Mouse (Mus musculus): ENCODE results near the gene Cpvl. TPM values are rescaled to one million over a fixed set of nuclear protein-coding genes. Genes with fewer than 3 reads are reported as not detected.
A peak's percentile ranks its signal among the peaks of the same experiment; 100 is the strongest.

Gene Cpvl
- polyA plus RNA-seq, 1 experiment from 2014 or later: 0.59 TPM

- H3K27ac ChIP-seq: no peak overlapping the region
- ATAC-seq (replicated peaks; ENCODE audit: low FRiP score, low read depth) (no peak), DNase-seq (ENCODE audit: low spot score) (no peak)
- H3K36me3 ChIP-seq (ENCODE audit: insufficient read depth, low read length): no peaks in the 10 kb centered on the region
- no peak for TF ChIP-seq CTCF (IDR thresholded peaks at IDR 0.05; ENCODE audit: low read depth)
- no peak overlapping the region for H3K4me2 ChIP-seq (ENCODE audit: low read length)
- H3K27me3 ChIP-seq (ENCODE audit: insufficient read depth, low read length): no peaks in the 10 kb centered on the region
- H3K9me3 ChIP-seq (replicated peaks; ENCODE audit: low read length): no peaks in the 10 kb centered on the region
- no peak overlapping the region for H3K4me3 ChIP-seq (replicated peaks; ENCODE audit: low read depth, low read length)
- H3K4me1 ChIP-seq (replicated peaks; ENCODE audit: insufficient read depth, low read length): 0 out of 2 replicates have a peak, but pooled peaks cover 12% of the 10 kb centered on the region
- 80% methylated on average over 8 of the region's 8 CpGs for WGBS
- H3K9ac ChIP-seq (ENCODE audit: low read depth, low read length): no peak overlapping the region
Measured at GRCm38 (mm10) chr6:53901741-53902140, 76.7 kb downstream of the Cpvl start.

GRCm38 (mm10) chr6:53897872-53898464 is 80.5 kb downstream of the Cpvl start:
- Histone ChIP-seq H3K4me1 (replicated peaks; ENCODE audit: insufficient read depth, low read length) (no peaks in the 10 kb centered on the region), H3K9me3 (replicated peaks; ENCODE audit: low read length) (no peaks in the 10 kb centered on the region), H3K4me2 (ENCODE audit: low read length) (no peak overlapping the region), H3K36me3 (ENCODE audit: insufficient read depth, low read length) (no peaks in the 10 kb centered on the region), H3K9ac (ENCODE audit: low read depth, low read length) (no peak overlapping the region), H3K27ac (0 out of 2 replicates have a peak overlapping the region, but pooled peaks have one; percentile 13), H3K4me3 (replicated peaks; ENCODE audit: low read depth, low read length) (no peak overlapping the region), H3K27me3 (ENCODE audit: insufficient read depth, low read length) (no peaks in the 10 kb centered on the region)
- ATAC-seq (replicated peaks; ENCODE audit: low FRiP score, low read depth) (no peak), DNase-seq (ENCODE audit: low spot score) (peak; percentile 72)
- WGBS: 22% methylated on average over 7 of the region's 7 CpGs
- no peak for TF ChIP-seq CTCF (IDR thresholded peaks at IDR 0.05; ENCODE audit: low read depth)

- 0 out of 2 replicates have a peak overlapping the region, but pooled peaks have one; percentile 13 for H3K27ac ChIP-seq
- TF ChIP-seq CTCF (IDR thresholded peaks at IDR 0.05; ENCODE audit: low read depth): no peak
- H3K27me3 ChIP-seq (ENCODE audit: insufficient read depth, low read length): no peaks in the 10 kb centered on the region
- DNase-seq (ENCODE audit: low spot score): no peak
- H3K9me3 ChIP-seq (replicated peaks; ENCODE audit: low read length): no peaks in the 10 kb centered on the region
- H3K4me3 ChIP-seq (replicated peaks; ENCODE audit: low read depth, low read length): no peak overlapping the region
- H3K4me1 ChIP-seq (replicated peaks; ENCODE audit: insufficient read depth, low read length): no peaks in the 10 kb centered on the region
- H3K36me3 ChIP-seq (ENCODE audit: insufficient read depth, low read length): no peaks in the 10 kb centered on the region
- 84% methylated on average over 6 of the region's 6 CpGs for WGBS
- H3K4me2 ChIP-seq (ENCODE audit: low read length): no peak overlapping the region
- no peak overlapping the region for H3K9ac ChIP-seq (ENCODE audit: low read depth, low read length)
- ATAC-seq (replicated peaks; ENCODE audit: low FRiP score, low read depth): no peak
Measured at GRCm38 (mm10) chr6:53897126-53897525, 81.3 kb downstream of the Cpvl start.

GRCm38 (mm10) chr6:53893731-53894130 is 84.7 kb downstream of the Cpvl start:
- no peaks in the 10 kb centered on the region for H3K27me3 ChIP-seq (ENCODE audit: insufficient read depth, low read length)
- H3K4me1 ChIP-seq (replicated peaks; ENCODE audit: insufficient read depth, low read length): no peaks in the 10 kb centered on the region
- no peaks in the 10 kb centered on the region for H3K9me3 ChIP-seq (replicated peaks; ENCODE audit: low read length)
- no peak overlapping the region for H3K9ac ChIP-seq (ENCODE audit: low read depth, low read length)
- no peaks in the 10 kb centered on the region for H3K36me3 ChIP-seq (ENCODE audit: insufficient read depth, low read length)
- no peak overlapping the region for H3K4me2 ChIP-seq (ENCODE audit: low read length)
- 46% methylated on average over 3 of the region's 3 CpGs for WGBS
- no peak for ATAC-seq (replicated peaks; ENCODE audit: low FRiP score, low read depth)
- TF ChIP-seq CTCF (IDR thresholded peaks at IDR 0.05; ENCODE audit: low read depth): no peak
- peak; percentile 87 for DNase-seq (ENCODE audit: low spot score)
- H3K27ac ChIP-seq: no peak overlapping the region
- H3K4me3 ChIP-seq (replicated peaks; ENCODE audit: low read depth, low read length): no peak overlapping the region

- H3K4me1 ChIP-seq (replicated peaks; ENCODE audit: insufficient read depth, low read length): no peaks in the 10 kb centered on the region
- no peak overlapping the region for H3K9ac ChIP-seq (ENCODE audit: low read depth, low read length)
- ATAC-seq (replicated peaks; ENCODE audit: low FRiP score, low read depth) (no peak), DNase-seq (ENCODE audit: low spot score) (peak; percentile 62)
- TF ChIP-seq CTCF (IDR thresholded peaks at IDR 0.05; ENCODE audit: low read depth): no peak
- 27% methylated on average over 3 of the region's 3 CpGs for WGBS
- H3K9me3 ChIP-seq (replicated peaks; ENCODE audit: low read length): no peaks in the 10 kb centered on the region
- H3K4me3 ChIP-seq (replicated peaks; ENCODE audit: low read depth, low read length): no peak overlapping the region
- no peaks in the 10 kb centered on the region for H3K36me3 ChIP-seq (ENCODE audit: insufficient read depth, low read length)
- H3K27me3 ChIP-seq (ENCODE audit: insufficient read depth, low read length): no peaks in the 10 kb centered on the region
- no peak overlapping the region for H3K4me2 ChIP-seq (ENCODE audit: low read length)
- no peak overlapping the region for H3K27ac ChIP-seq
Measured at GRCm38 (mm10) chr6:53891109-53891508, 87.4 kb downstream of the Cpvl start.

GRCm38 (mm10) chr6:53884931-53885330 is 93.5 kb downstream of the Cpvl start:
- Histone ChIP-seq H3K27ac (no peak overlapping the region), H3K4me1 (replicated peaks; ENCODE audit: insufficient read depth, low read length) (peaks cover 11% of the 10 kb centered on the region), H3K9ac (ENCODE audit: low read depth, low read length) (no peak overlapping the region), H3K4me3 (replicated peaks; ENCODE audit: low read depth, low read length) (no peak overlapping the region), H3K9me3 (replicated peaks; ENCODE audit: low read length) (no peaks in the 10 kb centered on the region), H3K36me3 (ENCODE audit: insufficient read depth, low read length) (no peaks in the 10 kb centered on the region), H3K4me2 (ENCODE audit: low read length) (no peak overlapping the region), H3K27me3 (ENCODE audit: insufficient read depth, low read length) (no peaks in the 10 kb centered on the region)
- no peak for TF ChIP-seq CTCF (IDR thresholded peaks at IDR 0.05; ENCODE audit: low read depth)
- 68% methylated on average over 4 of the region's 4 CpGs for WGBS
- DNase-seq (ENCODE audit: low spot score) (no peak), ATAC-seq (replicated peaks; ENCODE audit: low FRiP score, low read depth) (no peak)

GRCm38 (mm10) chr6:53884496-53884895 is 94.0 kb downstream of the Cpvl start:
- WGBS: 79% methylated on average over 8 of the region's 8 CpGs

More at GRCm38 (mm10) chr6:53884496-53884895, 94.0 kb downstream of the Cpvl start:
- Histone ChIP-seq H3K36me3 (ENCODE audit: insufficient read depth, low read length) (no peaks in the 10 kb centered on the region), H3K4me3 (replicated peaks; ENCODE audit: low read depth, low read length) (no peak overlapping the region), H3K9ac (ENCODE audit: low read depth, low read length) (no peak overlapping the region), H3K27me3 (ENCODE audit: insufficient read depth, low read length) (no peaks in the 10 kb centered on the region), H3K27ac (no peak overlapping the region), H3K4me2 (ENCODE audit: low read length) (no peak overlapping the region), H3K9me3 (replicated peaks; ENCODE audit: low read length) (no peaks in the 10 kb centered on the region), H3K4me1 (replicated peaks; ENCODE audit: insufficient read depth, low read length) (peaks cover 11% of the 10 kb centered on the region)
- no peak for TF ChIP-seq CTCF (IDR thresholded peaks at IDR 0.05; ENCODE audit: low read depth)
- ATAC-seq (replicated peaks; ENCODE audit: low FRiP score, low read depth) (no peak), DNase-seq (ENCODE audit: low spot score) (no peak)
